Mouse (Mus musculus) forebrain, embryonic 16.5 days (tissue): Measurements from ENCODE around the gene Phlpp2. TPM values are rescaled to one million over a fixed set of nuclear protein-coding genes. Genes with fewer than 3 reads are reported as not detected.

Experiments used
- ATAC-seq: fragments of 200-750 bp; cut with Nextera tagmentation; 2 replicates; pipeline ENCODE4 v1.8.0; 2017; ENCODE audit warnings: mild to moderate bottlenecking, moderate library complexity
- H3K27ac ChIP-seq: fragments of 300-500 bp; sonication (generic); 2 replicates; pipeline ENCODE4 v1.5.1; 2014; ENCODE audit warnings: low read length, control low read depth
- H3K27me3 ChIP-seq: fragments of 300-500 bp; sonication (generic); replicated peaks from 2 replicates; pipeline ENCODE4 v1.6.1; 2014; ENCODE audit warnings: low read length; ENCODE audit not compliant: control insufficient read depth, insufficient read depth
- H3K36me3 ChIP-seq: fragments of 300-500 bp; sonication (generic); 2 replicates; pipeline ENCODE4 v1.6.1; 2014; ENCODE audit not compliant: control insufficient read depth, insufficient read depth
- H3K4me1 ChIP-seq: fragments of 300-500 bp; sonication (generic); replicated peaks from 2 replicates; pipeline ENCODE4 v1.6.1; 2014; ENCODE audit warnings: low read length; ENCODE audit not compliant: control insufficient read depth, insufficient read depth
- H3K4me2 ChIP-seq: fragments of 300-500 bp; sonication (generic); 2 replicates; pipeline ENCODE4 v1.6.1; 2014; ENCODE audit warnings: mild to moderate bottlenecking, low read length, control low read depth
- H3K4me3 ChIP-seq: fragments of 300-500 bp; sonication (generic); replicated peaks from 2 replicates; pipeline ENCODE4 v1.5.1; 2014; ENCODE audit warnings: mild to moderate bottlenecking, low read length, control low read depth
- H3K9ac ChIP-seq: fragments of 300-500 bp; sonication (generic); replicated peaks from 2 replicates; pipeline ENCODE4 v1.6.1; 2014; ENCODE audit warnings: low read depth, low read length, control low read depth
- H3K9me3 ChIP-seq: fragments of 300-500 bp; sonication (generic); 2 replicates; pipeline ENCODE4 v1.6.1; 2016; ENCODE audit warnings: low read length; ENCODE audit not compliant: control insufficient read depth
- WGBS: fragments of 180-500 bp; shearing (Covaris S2); extraction: QIAGEN DNeasy Blood & Tissue Kit; methylation state at CpG from one replicate; pipeline ENCODE4 v1.1.7; 2014; 5-methylcytosine and 5-hydroxymethylcytosine counted together
- polyA plus RNA-seq: library from polyadenylated mRNA; unstranded; fragments of >200 nt; fragmentation: Nextera tagmentation; extraction: Ambion mirVana; gene quantifications from 2 replicates; pipeline ENCODE4 v1.2.1, GENCODE M21; 2015

The Phlpp2 gene
- polyA plus RNA-seq, 1 experiment from 2014 or later, result 4.0 TPM

DNA sequence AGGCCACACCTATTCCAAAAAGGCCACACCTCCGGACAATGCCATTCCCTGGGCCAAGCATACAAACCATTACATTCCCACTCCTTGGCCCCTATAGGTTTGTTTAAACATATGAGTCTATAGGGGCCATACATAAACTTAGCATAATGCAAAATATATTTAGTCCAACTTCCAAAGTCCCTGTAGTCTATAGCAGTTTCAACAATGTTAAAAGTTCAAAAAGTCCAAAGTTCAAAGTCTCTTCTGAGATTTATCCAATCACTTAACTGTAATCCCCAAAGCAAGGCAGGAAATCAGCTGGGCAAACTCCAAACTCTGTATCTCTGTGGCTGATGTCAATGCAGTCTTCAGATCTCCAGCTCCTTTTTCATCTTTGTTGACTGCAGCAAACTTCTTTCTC lies 20.9 kb downstream of the Phlpp2 start:
- no peaks in the 10 kb centered on the region for H3K36me3 ChIP-seq
- ATAC-seq, result no peak
- no peak overlapping the region for H3K4me3 ChIP-seq
- WGBS, result 88% methylated on average over 1 of the region's 1 CpGs
- H3K4me2 ChIP-seq, result no peak overlapping the region
- no peaks in the 10 kb centered on the region for H3K27me3 ChIP-seq
- no peaks in the 10 kb centered on the region for H3K9me3 ChIP-seq
- H3K27ac ChIP-seq, result no peak overlapping the region
- H3K9ac ChIP-seq, result no peak overlapping the region
- H3K4me1 ChIP-seq, result no peaks in the 10 kb centered on the region

GRCm38 (mm10) chr8:109890794-109891585 lies 22.6 kb downstream of the Phlpp2 start:
- no peak overlapping the region for H3K4me3 ChIP-seq
- no peak overlapping the region for H3K9ac ChIP-seq
- no peaks in the 10 kb centered on the region for H3K9me3 ChIP-seq
- H3K4me1 ChIP-seq, result no peaks in the 10 kb centered on the region
- no peak overlapping the region for H3K4me2 ChIP-seq
- no peak for ATAC-seq
- 89% methylated on average over 3 of the region's 3 CpGs for WGBS
- H3K27ac ChIP-seq, result no peak overlapping the region
- no peaks in the 10 kb centered on the region for H3K27me3 ChIP-seq
- H3K36me3 ChIP-seq, result no peaks in the 10 kb centered on the region

- H3K4me3 ChIP-seq, result no peak overlapping the region
- no peaks in the 10 kb centered on the region for H3K27me3 ChIP-seq
- H3K9ac ChIP-seq, result no peak overlapping the region
- no peaks in the 10 kb centered on the region for H3K9me3 ChIP-seq
- no peak overlapping the region for H3K4me2 ChIP-seq
- ATAC-seq, result no peak
- H3K27ac ChIP-seq, result no peak overlapping the region
- no peaks in the 10 kb centered on the region for H3K36me3 ChIP-seq
- 100% methylated on average over 1 of the region's 1 CpGs for WGBS
- no peaks in the 10 kb centered on the region for H3K4me1 ChIP-seq
These were observed 26.3 kb downstream of the Phlpp2 start for GRCm38 (mm10) chr8:109894636-109895035.

DNA sequence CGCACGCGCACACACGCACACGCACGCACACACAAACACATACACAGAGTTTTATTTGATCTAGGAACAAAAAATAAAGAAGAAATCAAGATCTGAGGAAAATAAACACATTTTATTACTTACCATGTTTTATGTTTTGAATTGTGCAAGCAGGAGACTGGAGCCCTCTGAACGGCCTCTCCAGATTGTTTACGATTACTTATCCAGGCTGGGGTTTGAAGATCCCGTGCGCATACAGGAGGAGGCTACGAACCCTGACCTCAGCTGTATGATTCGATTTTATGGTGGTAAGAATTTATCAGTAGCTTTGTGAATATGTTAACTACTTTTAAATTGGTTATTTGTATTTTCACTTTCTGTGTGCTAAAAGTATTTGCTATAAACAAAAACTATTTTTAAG lies 27.0 kb downstream of the Phlpp2 start:
- WGBS, result 93% methylated on average over 12 of the region's 12 CpGs
- Histone ChIP-seq H3K4me2 (no peak overlapping the region), H3K4me3 (no peak overlapping the region), H3K27ac (no peak overlapping the region), H3K27me3 (no peaks in the 10 kb centered on the region), H3K4me1 (no peaks in the 10 kb centered on the region), H3K9ac (no peak overlapping the region), H3K36me3 (no peaks in the 10 kb centered on the region), H3K9me3 (no peaks in the 10 kb centered on the region)
- no peak for ATAC-seq

DNA sequence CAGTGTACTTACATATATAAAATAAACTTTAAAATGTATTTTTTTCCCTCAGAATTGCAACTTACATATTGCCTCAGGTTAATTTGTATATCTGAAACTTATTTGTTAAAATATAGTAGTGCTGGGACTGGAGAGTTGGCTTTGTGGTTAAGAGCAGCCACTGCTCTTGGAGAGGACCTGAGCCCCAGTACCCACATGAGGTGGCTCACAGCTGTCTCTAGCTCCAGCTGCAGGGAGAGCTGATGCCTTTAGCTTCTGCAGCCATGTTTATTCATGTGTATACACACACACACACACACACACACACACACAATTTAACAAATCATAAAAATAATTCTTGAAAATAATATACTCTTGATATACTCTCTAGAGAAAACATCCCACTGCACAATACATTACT lies 34.0 kb downstream of the Phlpp2 start:
- Histone ChIP-seq H3K27ac (no peak overlapping the region), H3K9ac (no peak overlapping the region), H3K4me3 (no peak overlapping the region), H3K27me3 (no peaks in the 10 kb centered on the region), H3K9me3 (no peaks in the 10 kb centered on the region), H3K36me3 (no peaks in the 10 kb centered on the region), H3K4me2 (no peak overlapping the region), H3K4me1 (peaks cover 16% of the 10 kb centered on the region)
- no peak for ATAC-seq

DNA sequence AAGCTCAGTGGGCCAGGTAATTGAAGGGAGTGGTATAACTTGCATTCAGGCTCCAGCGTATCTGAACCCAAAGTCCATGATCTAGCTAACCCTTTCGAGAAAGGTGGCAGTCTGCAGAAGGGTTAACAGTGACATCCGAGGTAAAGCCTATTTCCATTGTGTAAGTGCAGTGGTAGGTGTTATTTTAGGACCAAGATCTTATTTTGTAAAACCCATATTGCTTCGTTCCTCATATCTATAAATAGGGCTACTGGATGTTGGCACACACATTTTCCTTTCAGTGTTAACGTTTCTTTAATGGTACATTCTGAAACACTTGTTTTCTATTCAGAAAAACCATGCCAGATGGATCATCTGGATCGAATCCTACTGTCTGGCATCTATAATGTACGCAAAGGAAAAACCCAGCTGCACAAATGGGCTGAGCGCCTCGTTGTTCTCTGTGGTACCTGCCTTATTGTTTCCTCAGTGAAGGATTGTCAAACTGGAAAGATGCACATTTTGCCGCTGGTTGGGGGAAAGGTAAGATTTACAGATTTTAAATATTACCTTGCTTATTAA lies 35.6 kb downstream of the Phlpp2 start:
- Histone ChIP-seq H3K27ac (peak overlapping the region; percentile 75), H3K36me3 (no peaks in the 10 kb centered on the region; the same call in 1 of the 2 replicates), H3K4me1 (peaks cover 16% of the 10 kb centered on the region), H3K27me3 (no peaks in the 10 kb centered on the region), H3K4me3 (no peak overlapping the region), H3K9me3 (no peaks in the 10 kb centered on the region), H3K9ac (no peak overlapping the region), H3K4me2 (no peak overlapping the region)
- 65% methylated on average over 10 of the region's 10 CpGs for WGBS
- peak; percentile 57; the same call in 1 of the 2 replicates for ATAC-seq

DNA sequence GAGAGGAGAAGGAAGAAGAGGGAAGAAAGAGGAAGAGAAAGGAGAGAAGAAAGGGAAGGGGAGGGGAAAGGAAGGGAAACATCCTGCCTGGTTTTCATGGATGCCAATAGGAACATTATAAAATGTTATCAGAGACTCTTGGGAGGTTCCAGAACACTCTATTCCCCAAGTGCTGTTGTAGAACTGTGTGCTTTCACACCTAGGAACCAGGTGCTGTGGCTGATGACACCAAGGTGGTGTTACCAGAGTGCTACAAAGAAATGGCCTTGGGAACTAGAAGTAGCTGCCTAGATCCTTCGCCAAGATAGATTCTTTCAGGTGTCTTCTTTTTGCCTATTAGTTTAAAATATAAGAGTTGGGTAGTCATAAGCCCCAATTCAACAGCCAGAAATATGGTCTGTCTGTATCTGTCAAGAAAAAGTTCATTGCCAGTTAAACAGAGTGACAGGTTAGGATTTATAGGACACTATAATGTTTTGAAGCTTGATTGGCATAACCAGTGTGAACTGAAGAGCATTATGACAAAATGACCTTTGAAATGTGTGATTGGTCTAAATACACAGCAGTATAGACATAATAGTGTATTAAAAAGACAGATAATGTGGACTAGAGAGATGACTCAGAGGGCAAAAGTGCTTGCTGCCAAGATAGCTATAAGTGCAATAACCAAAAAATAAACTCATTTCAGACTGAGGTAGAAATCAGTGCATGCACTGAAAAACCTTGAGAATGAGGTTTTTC lies 36.8 kb downstream of the Phlpp2 start:
- peaks cover 16% of the 10 kb centered on the region for H3K4me1 ChIP-seq
- 95% methylated on average over 1 of the region's 1 CpGs for WGBS
- no peaks in the 10 kb centered on the region for H3K27me3 ChIP-seq
- peaks cover 5% of the 10 kb centered on the region; the same call in 1 of the 2 replicates for H3K36me3 ChIP-seq
- no peak overlapping the region for H3K4me3 ChIP-seq
- H3K9ac ChIP-seq, result no peak overlapping the region
- no peak overlapping the region; the same call in 1 of the 2 replicates for H3K27ac ChIP-seq
- H3K9me3 ChIP-seq, result no peaks in the 10 kb centered on the region
- H3K4me2 ChIP-seq, result no peak overlapping the region
- ATAC-seq, result no peak

DNA sequence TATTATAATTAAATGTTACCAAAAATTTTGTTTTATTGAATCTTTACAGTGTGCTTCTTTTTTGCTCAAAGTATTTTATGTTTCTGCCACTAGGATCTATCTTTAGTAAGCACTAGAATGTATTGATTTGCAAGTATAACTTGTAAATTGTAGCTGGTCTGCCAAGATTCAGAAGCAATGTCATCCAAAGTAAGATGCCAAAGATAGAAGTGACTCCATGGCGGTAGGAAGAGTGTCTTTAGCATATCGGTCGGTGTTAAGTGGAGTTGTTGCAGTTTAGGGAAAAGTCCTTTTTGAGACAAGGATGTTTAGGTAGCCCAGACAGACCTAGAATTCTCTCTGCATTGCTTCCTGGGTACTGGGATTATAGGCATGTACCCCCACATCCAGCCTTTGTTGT lies 38.6 kb downstream of the Phlpp2 start:
- H3K4me3 ChIP-seq, result no peak overlapping the region
- 0 out of 2 replicates have a peak overlapping the region, but pooled peaks have one; percentile 37 for H3K27ac ChIP-seq
- H3K27me3 ChIP-seq, result no peaks in the 10 kb centered on the region
- H3K36me3 ChIP-seq, result peaks cover 7% of the 10 kb centered on the region; the same call in 1 of the 2 replicates
- 77% methylated on average over 3 of the region's 3 CpGs for WGBS
- H3K9ac ChIP-seq, result no peak overlapping the region
- no peaks in the 10 kb centered on the region for H3K9me3 ChIP-seq
- no peak overlapping the region for H3K4me2 ChIP-seq
- ATAC-seq, result no peak
- peaks cover 16% of the 10 kb centered on the region for H3K4me1 ChIP-seq

GRCm38 (mm10) chr8:109907376-109907775 lies 39.0 kb downstream of the Phlpp2 start:
- Histone ChIP-seq H3K27me3 (no peaks in the 10 kb centered on the region), H3K4me2 (no peak overlapping the region), H3K4me3 (no peak overlapping the region), H3K4me1 (peaks cover 16% of the 10 kb centered on the region), H3K9ac (no peak overlapping the region), H3K27ac (0 out of 2 replicates have a peak overlapping the region, but pooled peaks have one; percentile 37), H3K9me3 (no peaks in the 10 kb centered on the region), H3K36me3 (peaks cover 10% of the 10 kb centered on the region; the same call in 1 of the 2 replicates)
- no peak for ATAC-seq
- 90% methylated on average over 4 of the region's 4 CpGs for WGBS
